Mouse (Mus musculus) heart, adult 2 months (tissue): ENCODE measurements at regions not wholly inside any gene's neighbourhood (a gene's known extent, or its start where the extent isn't known, plus 50 kb on each side); places are given as distances from the start of the nearest gene placed in this dataset.

Experiments
- CTCF ChIP-seq: fragments of 200-600 bp; IDR thresholded peaks from 2 replicates; pipeline ENCODE4 v1.8.1; 2022; ENCODE audit warnings: antibody characterized with exemption, mild to moderate bottlenecking, moderate library complexity
- POLR2A ChIP-seq: fragments of 200-500 bp; IDR thresholded peaks from 2 replicates; pipeline ENCODE4 v1.6.1; 2011; ENCODE audit warnings: mild to moderate bottlenecking, low read depth, low read length, control low read depth; ENCODE audit not compliant: insufficient read depth

GRCm38 (mm10) chr9:122588246-122588645, 158.9 kb upstream of the Topaz1 start:
- TF ChIP-seq CTCF (no peak), POLR2A (no peak)
